Mouse (Mus musculus) gastrocnemius, postnatal 10 days (tissue): ENCODE measurements around the gene Rnf141. TPM values are rescaled to one million over a fixed set of nuclear protein-coding genes. Genes with fewer than 3 reads are reported as not detected.

Experiments used
- DNase-seq: peaks from one replicate; pipeline ENCODE4 v3.0.0; 2021; ENCODE audit warnings: mixed read lengths
- microRNA-seq, 2 experiments: library from miRNA; unstranded; fragments of <30 nt; microRNA quantifications; one replicate each; pipeline ENCODE4 v1.2.0; 2021
- total RNA-seq, 2 experiments: library from RNA; stranded (reverse); gene quantifications; 2 replicates each; pipeline ENCODE4 v1.2.3; 2021

Rnf141 gene
- total RNA-seq, 2 experiments from 2014 or later, result 14.6 to 17.6 TPM

- no peak for DNase-seq
Measured at GRCm38 (mm10) chr7:110762605-110763180, 81.6 kb downstream of the Rnf141 start.

- DNase-seq, result no peak
Measured at GRCm38 (mm10) chr7:110756440-110756839, 87.8 kb downstream of the Rnf141 start.

GRCm38 (mm10) chr7:110753926-110754330 is 90.3 kb downstream of the Rnf141 start:
- no peak for DNase-seq

GRCm38 (mm10) chr7:110753310-110753709 is 90.9 kb downstream of the Rnf141 start:
- DNase-seq, result no peak

GRCm38 (mm10) chr7:110751634-110752033 is 92.6 kb downstream of the Rnf141 start:
- no peak for DNase-seq

GRCm38 (mm10) chr7:110750834-110751233 is 93.4 kb downstream of the Rnf141 start:
- DNase-seq, result no peak

Small RNA genes within 50 kb of the gene (microRNA-seq; reads per million reads assigned to microRNA genes)
- gene Gm47282, result 0 reads per million in 2 experiments

Other genes with a start within 250 kb of the Rnf141 start
- gene Sbf2, start 229.5 kb downstream of the Rnf141 start, total RNA-seq, result 10 to 100 TPM; 27.0 to 36.0 TPM
- 1 to 10 TPM; 6.3 to 9.9 TPM for gene Adm, start 216.8 kb downstream of the Rnf141 start, total RNA-seq
- gene Ampd3, start 76.3 kb downstream of the Rnf141 start, total RNA-seq, result 1 to 10 TPM; 4.8 to 7.2 TPM
- gene Lyve1, start 18.8 kb upstream of the Rnf141 start, total RNA-seq, result 10 to 100 TPM in 1 of 2 experiments, 1 to 10 TPM in 1; 8.4 to 11.5 TPM
- gene Mrvi1, start 138.0 kb upstream of the Rnf141 start, total RNA-seq, result 1 to 10 TPM; 4.7 to 7.0 TPM
- 10 to 100 TPM; 17.3 to 20.2 TPM for gene Ctr9, start 184.5 kb upstream of the Rnf141 start, total RNA-seq
- gene Eif4g2, start 238.6 kb upstream of the Rnf141 start, total RNA-seq, result 100 to 1,000 TPM; 723 to 740 TPM